Mouse (Mus musculus): ENCODE measurements around the gene Grid1.

- TF ChIP-seq CTCF (conservative IDR thresholded peaks at IDR 0.05; ENCODE audit: low read length) (no peak), POU5F1 (IDR thresholded peaks at IDR 0.05; ENCODE audit: borderline replicate concordance, low read length) (no peak), NANOG (IDR thresholded peaks at IDR 0.05; ENCODE audit: borderline replicate concordance, low read length) (no peak)
Measured at GRCm38 (mm10) chr14:35219021-35219420, 399.1 kb downstream of the Grid1 start.

All from E14TG2a.4 (cell line).